Mouse (Mus musculus) liver, embryonic 14.5 days (tissue): Measurements from ENCODE around the gene Acvr1c.

ENCODE experiments used
- CTCF ChIP-seq: IDR thresholded peaks from 2 replicates; pipeline ENCODE4 v1.5.1; 2016; ENCODE audit warnings: antibody characterized with exemption, low read depth, control low read depth
- EP300 ChIP-seq: IDR thresholded peaks from 2 replicates; pipeline ENCODE4 v1.6.1; 2016; ENCODE audit warnings: antibody characterized with exemption, low read depth

GRCm38 (mm10) chr2:58388601-58389000 is 30.9 kb upstream of the Acvr1c start:
- TF ChIP-seq CTCF (no peak), EP300 (no peak)
